Mouse (Mus musculus) inflammation-experienced regulatory T-cells, adult 6 months (primary cell): ENCODE measurements around the gene Tet2. TPM values are rescaled to one million over a fixed set of nuclear protein-coding genes. Genes with fewer than 3 reads are reported as not detected.

Experiments used
- ATAC-seq: one replicate; pipeline ENCODE4 v1.8.0; 2017
- polyA plus RNA-seq, 3 experiments: library from polyadenylated mRNA; unstranded; fragments of 100-300 nt; shearing (Covaris generic); gene quantifications; one replicate each; pipeline ENCODE4 v1.2.1; 2017

Tet2 gene
- polyA plus RNA-seq, 3 experiments from 2014 or later = 32.8 to 63.9 (median 50.7) TPM

GRCm38 (mm10) chr3:133517406-133517805 lies 27.5 kb downstream of the Tet2 start:
- ATAC-seq = no peak

GRCm38 (mm10) chr3:133516137-133516536 lies 28.8 kb downstream of the Tet2 start:
- no peak for ATAC-seq

GRCm38 (mm10) chr3:133515204-133515969 lies 29.6 kb downstream of the Tet2 start:
- peak; percentile 56 for ATAC-seq

- no peak for ATAC-seq
Observed at GRCm38 (mm10) chr3:133514290-133514689, 30.6 kb downstream of the Tet2 start.

GRCm38 (mm10) chr3:133513475-133513874 lies 31.5 kb downstream of the Tet2 start:
- no peak for ATAC-seq

- peak; percentile 78 for ATAC-seq
Observed at GRCm38 (mm10) chr3:133510368-133510767, 34.6 kb downstream of the Tet2 start.

- no peak for ATAC-seq
Observed at GRCm38 (mm10) chr3:133509796-133510195, 35.1 kb downstream of the Tet2 start.

- ATAC-seq = no peak
Observed at GRCm38 (mm10) chr3:133508881-133509280, 36.1 kb downstream of the Tet2 start.

GRCm38 (mm10) chr3:133506289-133506954 lies 38.5 kb downstream of the Tet2 start:
- ATAC-seq = no peak

GRCm38 (mm10) chr3:133496953-133497352 lies 48.0 kb downstream of the Tet2 start:
- ATAC-seq = no peak

- ATAC-seq = no peak
Observed at GRCm38 (mm10) chr3:133491370-133491769, 53.6 kb downstream of the Tet2 start.

GRCm38 (mm10) chr3:133488022-133488725 lies 56.8 kb downstream of the Tet2 start:
- ATAC-seq = no peak

GRCm38 (mm10) chr3:133482887-133483286 lies 62.1 kb downstream of the Tet2 start:
- no peak for ATAC-seq

GRCm38 (mm10) chr3:133478987-133479386 lies 66.0 kb downstream of the Tet2 start:
- no peak for ATAC-seq

- ATAC-seq = no peak
Observed at GRCm38 (mm10) chr3:133473781-133474180, 71.2 kb downstream of the Tet2 start.

- no peak for ATAC-seq
Observed at GRCm38 (mm10) chr3:133471101-133471500, 73.8 kb downstream of the Tet2 start.

GRCm38 (mm10) chr3:133468883-133469282 lies 76.1 kb downstream of the Tet2 start:
- ATAC-seq = no peak

- ATAC-seq = no peak
Observed at GRCm38 (mm10) chr3:133463233-133463632, 81.7 kb downstream of the Tet2 start.

GRCm38 (mm10) chr3:133462485-133462884 lies 82.5 kb downstream of the Tet2 start:
- no peak for ATAC-seq

- no peak for ATAC-seq
Observed at GRCm38 (mm10) chr3:133462059-133462458, 82.9 kb downstream of the Tet2 start.

- no peak for ATAC-seq
Observed at GRCm38 (mm10) chr3:133459174-133459573, 85.8 kb downstream of the Tet2 start.

GRCm38 (mm10) chr3:133453896-133454295 lies 91.0 kb downstream of the Tet2 start:
- ATAC-seq = no peak

- ATAC-seq = peak; percentile 94
Observed at GRCm38 (mm10) chr3:133436919-133437320, 108.0 kb downstream of the Tet2 start.
